ENCODE assay signal across 13 mouse cellular contexts in genomic region chr15:84639072-84639450, GRCm38 (mm10). TPM values are rescaled to one million over a fixed set of nuclear protein-coding genes. Genes with fewer than 3 reads are reported as not detected.
DNase-seq lines count a peak whose midpoint lies in the region; ATAC-seq and TF ChIP-seq lines count a peak whose summit lies in the region.
"Had no signal": no experiment of that assay in that cellular context is flagged by ENCODE, and none has a peak within 500 bp of the region (broad histone marks: within the 10 kb centered on the region; RNA-seq: fewer than 3 reads in every experiment).

No protein-coding gene starts in this region.

- TF ChIP-seq EP300 in stomach, postnatal 0 days (optimal IDR thresholded peaks at IDR 0.05), result no peak

- H3K4me2 ChIP-seq in forebrain, postnatal 0 days (ENCODE audit: low read depth), result no peak overlapping the region
- no peak overlapping the region for H3K4me2 ChIP-seq in kidney, embryonic 15.5 days
- H3K4me2 ChIP-seq in stomach, postnatal 0 days (replicated peaks; ENCODE audit: low read depth), result no peak overlapping the region
- H3K4me2 ChIP-seq: hindbrain, embryonic 15.5 days had no signal

- no peaks in the 10 kb centered on the region for H3K9me3 ChIP-seq in forebrain, embryonic 10.5 days
- H3K9me3 ChIP-seq in forebrain, postnatal 0 days (ENCODE audit: low read length), result no peaks in the 10 kb centered on the region
- H3K9me3 ChIP-seq in kidney, embryonic 15.5 days (replicated peaks), result no peaks in the 10 kb centered on the region
- no peaks in the 10 kb centered on the region for H3K9me3 ChIP-seq in stomach, postnatal 0 days (ENCODE audit: control insufficient read depth, low read length)
- H3K9me3 ChIP-seq: hindbrain, embryonic 15.5 days had no signal

- peak overlapping the region; percentile 41 for H3K27ac ChIP-seq in forebrain, embryonic 10.5 days
- H3K27ac ChIP-seq in forebrain, postnatal 0 days (ENCODE audit: low read depth, low read length), result no peak overlapping the region; the same call in 1 of the 2 replicates
- peak overlapping the region; percentile 55 for H3K27ac ChIP-seq in kidney, embryonic 15.5 days
- H3K27ac ChIP-seq in testis, adult 2 months (ENCODE audit: control insufficient read depth, insufficient read depth, low read depth, low read length), result peak overlapping the region; percentile 45
- H3K27ac ChIP-seq in stomach, postnatal 0 days (replicated peaks), result peak overlapping the region; percentile 90
- H3K27ac ChIP-seq: hindbrain, embryonic 15.5 days had no signal

- peaks cover 39% of the 10 kb centered on the region for H3K4me1 ChIP-seq in forebrain, embryonic 10.5 days
- no peaks in the 10 kb centered on the region for H3K4me1 ChIP-seq in forebrain, postnatal 0 days (ENCODE audit: insufficient read depth)
- peaks cover 32% of the 10 kb centered on the region for H3K4me1 ChIP-seq in kidney, embryonic 15.5 days
- peaks cover 3% of the 10 kb centered on the region; the same call in 1 of the 2 replicates for H3K4me1 ChIP-seq in testis, adult 2 months (ENCODE audit: control insufficient read depth, insufficient read depth, low read length)
- H3K4me1 ChIP-seq in stomach, postnatal 0 days (replicated peaks; ENCODE audit: control insufficient read depth, insufficient read depth), result peaks cover 7% of the 10 kb centered on the region; the same call in 1 of the 2 replicates
- H3K4me1 ChIP-seq: hindbrain, embryonic 15.5 days had no signal

- TF ChIP-seq CTCF in forebrain, postnatal 0 days (IDR thresholded peaks at IDR 0.05; ENCODE audit: low read depth), result no peak
- no peak for TF ChIP-seq CTCF in testis, adult 2 months (IDR thresholded peaks at IDR 0.05; ENCODE audit: control insufficient read depth, insufficient read depth, insufficient replicate concordance, low read depth, low read length)
- TF ChIP-seq CTCF in stomach, postnatal 0 days (IDR thresholded peaks at IDR 0.05; ENCODE audit: low read depth), result no peak

- no peaks in the 10 kb centered on the region for H3K36me3 ChIP-seq in forebrain, embryonic 10.5 days (replicated peaks)
- no peaks in the 10 kb centered on the region for H3K36me3 ChIP-seq in forebrain, postnatal 0 days (ENCODE audit: insufficient read depth)
- H3K36me3 ChIP-seq in kidney, embryonic 15.5 days, result no peaks in the 10 kb centered on the region
- H3K36me3 ChIP-seq in testis, adult 2 months (ENCODE audit: control insufficient read depth, insufficient read depth, low read length), result no peaks in the 10 kb centered on the region
- no peaks in the 10 kb centered on the region for H3K36me3 ChIP-seq in stomach, postnatal 0 days (ENCODE audit: control insufficient read depth, insufficient read depth, low read length)
- H3K36me3 ChIP-seq: G1E; hindbrain, embryonic 15.5 days had no signal

- H3K4me3 ChIP-seq in forebrain, embryonic 10.5 days, result no peak overlapping the region
- H3K4me3 ChIP-seq in forebrain, postnatal 0 days (ENCODE audit: low read depth, low read length), result no peak overlapping the region
- H3K4me3 ChIP-seq in kidney, embryonic 15.5 days (replicated peaks), result no peak overlapping the region
- no peak overlapping the region for H3K4me3 ChIP-seq in testis, adult 2 months (ENCODE audit: control insufficient read depth, low read depth, low read length)
- H3K4me3 ChIP-seq in stomach, postnatal 0 days (ENCODE audit: low read depth, low read length), result no peak overlapping the region
- H3K4me3 ChIP-seq: hindbrain, embryonic 15.5 days had no signal

- DNase-seq in forebrain, embryonic 10.5 days (ENCODE audit: extremely low spot score, low spot score), result no peak
- DNase-seq in forebrain, postnatal 0 days, result no peak
- DNase-seq in kidney, adult 18-20 months, result no peak
- no peak for DNase-seq in testis, postnatal 10 days (ENCODE audit: low spot score)
- no peak for DNase-seq in stomach, postnatal 0 days (ENCODE audit: low spot score)
- DNase-seq in frontal cortex, postnatal 36 days (ENCODE audit: low spot score in 2 of 2), result no peak
- DNase-seq: cerebellum, postnatal 36 days; thymus, adult 18-20 months had no signal

- H3K27me3 ChIP-seq in forebrain, embryonic 10.5 days (ENCODE audit: poor library complexity, severe bottlenecking), result no peaks in the 10 kb centered on the region
- no peaks in the 10 kb centered on the region for H3K27me3 ChIP-seq in forebrain, postnatal 0 days (ENCODE audit: insufficient read depth, low read length)
- H3K27me3 ChIP-seq in kidney, embryonic 15.5 days, result no peaks in the 10 kb centered on the region
- no peaks in the 10 kb centered on the region for H3K27me3 ChIP-seq in testis, adult 2 months (ENCODE audit: control insufficient read depth, insufficient read depth, low read length)
- no peaks in the 10 kb centered on the region for H3K27me3 ChIP-seq in stomach, postnatal 0 days (ENCODE audit: control insufficient read depth, insufficient read depth, low read length)
- H3K27me3 ChIP-seq: hindbrain, embryonic 15.5 days had no signal

- ATAC-seq in forebrain, postnatal 0 days, result no peak
- no peak for ATAC-seq in kidney, embryonic 15.5 days (replicated peaks; ENCODE audit: low FRiP score)
- ATAC-seq in stomach, postnatal 0 days (ENCODE audit: low FRiP score, low TSS enrichment), result peak; percentile 12; the same call in 1 of the 2 replicates
- ATAC-seq: forebrain, embryonic 14.5 days had no signal

- no peak for TF ChIP-seq POLR2A in testis, adult 2 months (IDR thresholded peaks at IDR 0.05; ENCODE audit: control insufficient read depth, low read depth, low read length)

- H3K9ac ChIP-seq in forebrain, postnatal 0 days, result no peak overlapping the region
- H3K9ac ChIP-seq in kidney, embryonic 15.5 days, result no peak overlapping the region
- peak overlapping the region; percentile 13; the same call in 1 of the 2 replicates for H3K9ac ChIP-seq in stomach, postnatal 0 days (ENCODE audit: low read length)
- H3K9ac ChIP-seq: hindbrain, embryonic 15.5 days had no signal

- 66% methylated on average over 5 of the region's 5 CpGs for WGBS in forebrain, embryonic 10.5 days
- 63% methylated on average over 5 of the region's 5 CpGs for WGBS in forebrain, postnatal 0 days
- 36% methylated on average over 5 of the region's 5 CpGs for WGBS in kidney, embryonic 15.5 days
- WGBS in stomach, postnatal 0 days, result 40% methylated on average over 5 of the region's 5 CpGs

RNA-seq across cellular contexts. Expression of gene Prr5, which starts 30.4 kb away (rescaled TPM):
- polyA plus RNA-seq in forebrain, embryonic 10.5 days (2016; fragmentation: Nextera tagmentation; extraction: Ambion mirVana), result 14.1 and 14.3 TPM in 2 replicates
- 8.6 and 17.2 TPM in 2 replicates for total RNA-seq in forebrain, postnatal 0 days (2014; rRNA removed)
- polyA plus RNA-seq in forebrain, postnatal 0 days (2015; fragmentation: Nextera tagmentation; extraction: Ambion mirVana), result 17.8 and 28.2 TPM in 2 replicates
- polyA plus RNA-seq in kidney, embryonic 15.5 days (2015; fragmentation: Nextera tagmentation; extraction: Ambion mirVana), result 40.3 and 46.8 TPM in 2 replicates
- polyA plus RNA-seq in testis, adult 2 months (2012; rRNA removed), result 13.0 and 13.4 TPM in 2 replicates
- 18.2 and 20.3 TPM in 2 replicates for polyA plus RNA-seq in stomach, postnatal 0 days (2015; fragmentation: Nextera tagmentation; extraction: Ambion mirVana)
- total RNA-seq: G1E had no signal
- polyA plus RNA-seq: G1E had no signal
